Mouse (Mus musculus) right cerebral cortex, postnatal 36 days (tissue): ENCODE results near the gene 1700028P14Rik.
"Not testable (repeated sequence)": the region's sequence is repeated elsewhere in the genome, so short reads cannot be mapped to it uniquely, and the experiment has no call there.

Experiments used
- DNase-seq, 2 experiments: peaks; one replicate each; pipeline ENCODE4 v3.0.0; 2022; ENCODE audit warnings: low spot score in 2 of 2, mixed read lengths in 1 of 2

The 1700028P14Rik gene

DNA sequence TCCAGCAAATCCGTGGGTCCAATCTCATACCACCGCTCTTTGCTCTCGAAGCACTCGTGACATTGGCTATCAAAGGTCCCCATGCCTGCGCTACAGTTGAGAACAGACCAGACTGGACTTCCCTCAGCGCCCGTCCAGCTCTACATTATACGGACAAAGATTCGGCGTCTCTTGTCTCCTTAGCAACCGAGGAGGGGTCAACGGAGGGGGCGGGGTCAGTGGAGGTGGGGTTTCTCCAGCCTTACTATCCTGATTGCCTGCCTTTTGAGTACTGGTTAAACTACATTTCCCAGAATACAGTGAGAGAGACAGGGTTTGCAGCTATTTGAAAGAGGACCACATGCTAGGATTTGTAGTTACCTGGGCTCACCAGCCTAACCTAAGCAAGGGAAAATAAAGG, at the start of gene 1700028P14Rik:
TSS of gene 1700028P14Rik (minus strand) at position 169 of the 400 bp plus-strand sequence.
- DNase-seq, result peak; percentile 9 to 40

DNA sequence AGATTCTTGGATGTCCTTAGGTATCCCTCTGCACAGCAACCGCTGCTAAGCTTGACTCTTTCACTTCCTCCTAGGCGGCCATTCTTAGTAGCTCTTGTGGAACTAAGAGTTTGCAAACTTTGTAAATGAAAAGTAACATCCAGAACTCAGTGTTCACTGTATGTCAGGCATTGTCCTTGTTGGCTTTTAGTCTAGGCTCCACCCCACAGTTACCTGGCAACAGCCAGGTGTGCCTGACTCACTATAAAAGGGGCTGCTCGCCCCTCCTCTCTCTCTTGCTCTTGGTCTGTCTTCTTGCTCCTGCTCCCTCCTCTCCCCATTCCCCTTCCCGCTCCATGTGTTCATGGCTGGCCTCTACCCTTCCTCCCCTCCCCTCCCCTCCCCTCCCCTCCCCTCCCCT, 46.5 kb upstream of the 1700028P14Rik start:
- no peak for DNase-seq

DNA sequence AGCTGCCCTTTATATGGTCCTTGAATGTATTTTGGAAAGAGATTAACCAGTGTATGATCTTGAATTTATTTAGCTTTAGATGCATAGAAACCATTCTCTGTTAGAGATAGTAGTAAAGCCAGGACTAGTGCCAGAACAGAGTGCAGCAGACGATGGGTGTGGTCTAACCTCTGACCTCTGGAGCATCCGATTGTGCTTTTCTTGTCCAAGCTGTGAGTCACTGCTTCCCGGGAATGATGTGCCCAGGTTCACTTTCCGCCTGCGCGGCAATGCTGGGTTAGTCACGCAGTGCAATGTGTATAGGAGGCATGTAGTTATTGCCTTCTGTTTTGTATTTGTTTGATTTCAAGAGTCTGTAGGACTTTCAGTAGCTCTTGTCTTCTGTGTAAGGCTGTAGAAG, 45.8 kb upstream of the 1700028P14Rik start:
- DNase-seq, result no peak

DNA sequence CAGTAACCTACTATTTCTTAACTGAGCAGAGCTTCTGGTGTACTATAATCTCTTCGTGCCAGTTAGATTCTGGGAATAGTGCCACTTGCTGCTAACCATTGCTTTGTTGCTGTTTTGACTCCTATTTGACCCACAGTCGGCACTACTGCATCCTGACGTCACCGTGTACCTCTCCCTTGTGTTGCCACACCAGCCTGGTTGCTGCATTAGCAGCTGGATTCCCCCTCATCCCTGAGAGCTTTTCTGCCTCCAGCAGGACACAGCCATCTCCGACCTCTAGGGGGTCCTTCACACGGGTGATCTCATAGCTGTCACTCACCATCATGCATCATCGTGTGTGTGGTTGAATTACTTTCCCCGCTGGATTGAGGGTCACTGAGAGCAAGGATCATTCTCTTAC, 45.2 kb upstream of the 1700028P14Rik start:
- no peak for DNase-seq

DNA sequence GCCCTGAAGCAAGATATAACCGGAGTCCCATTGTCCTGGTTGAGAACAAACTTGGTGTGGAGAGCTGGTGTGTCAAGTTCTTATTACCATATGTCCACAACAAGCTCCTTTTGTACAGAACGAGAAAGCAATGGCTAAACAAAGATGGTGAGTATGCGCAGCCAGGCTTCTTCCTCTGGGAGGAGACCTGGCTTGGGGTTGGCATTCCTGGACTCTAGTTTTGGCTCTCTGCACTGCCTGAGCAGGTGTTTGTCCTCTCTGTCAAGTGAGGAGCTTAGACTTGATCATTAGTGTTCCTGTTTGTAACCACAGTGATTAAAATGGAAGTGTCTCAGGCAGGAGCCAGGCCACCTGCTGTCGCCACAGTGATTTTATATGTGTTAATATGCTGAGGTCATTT, 41.7 kb upstream of the 1700028P14Rik start:
- DNase-seq, result no peak

DNA sequence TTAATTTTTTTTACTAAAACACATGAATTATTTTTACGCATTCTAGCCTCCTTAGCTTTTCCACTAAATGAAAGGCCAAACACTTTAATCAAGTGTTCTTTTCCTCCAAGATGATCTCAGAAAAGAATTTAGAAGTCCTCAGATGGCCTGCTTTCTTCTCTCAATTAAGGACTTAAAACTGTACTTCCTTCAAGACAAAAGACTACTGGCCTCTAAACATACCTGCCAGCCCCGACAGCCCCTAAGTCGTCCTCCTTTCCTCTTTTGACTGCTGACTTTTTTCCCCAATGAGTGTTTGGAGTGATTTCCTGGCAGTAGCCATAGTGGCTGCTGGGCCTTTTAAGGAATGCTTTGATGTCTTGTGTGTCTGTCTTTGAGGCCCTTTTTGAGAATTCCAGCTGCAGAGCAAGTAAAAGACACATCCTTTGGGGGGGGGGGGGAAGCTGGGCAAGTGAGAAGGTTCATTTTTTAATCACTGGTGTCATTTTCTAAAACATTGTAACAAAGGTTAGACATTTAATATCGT, 35.9 kb upstream of the 1700028P14Rik start:
- no peak for DNase-seq

DNA sequence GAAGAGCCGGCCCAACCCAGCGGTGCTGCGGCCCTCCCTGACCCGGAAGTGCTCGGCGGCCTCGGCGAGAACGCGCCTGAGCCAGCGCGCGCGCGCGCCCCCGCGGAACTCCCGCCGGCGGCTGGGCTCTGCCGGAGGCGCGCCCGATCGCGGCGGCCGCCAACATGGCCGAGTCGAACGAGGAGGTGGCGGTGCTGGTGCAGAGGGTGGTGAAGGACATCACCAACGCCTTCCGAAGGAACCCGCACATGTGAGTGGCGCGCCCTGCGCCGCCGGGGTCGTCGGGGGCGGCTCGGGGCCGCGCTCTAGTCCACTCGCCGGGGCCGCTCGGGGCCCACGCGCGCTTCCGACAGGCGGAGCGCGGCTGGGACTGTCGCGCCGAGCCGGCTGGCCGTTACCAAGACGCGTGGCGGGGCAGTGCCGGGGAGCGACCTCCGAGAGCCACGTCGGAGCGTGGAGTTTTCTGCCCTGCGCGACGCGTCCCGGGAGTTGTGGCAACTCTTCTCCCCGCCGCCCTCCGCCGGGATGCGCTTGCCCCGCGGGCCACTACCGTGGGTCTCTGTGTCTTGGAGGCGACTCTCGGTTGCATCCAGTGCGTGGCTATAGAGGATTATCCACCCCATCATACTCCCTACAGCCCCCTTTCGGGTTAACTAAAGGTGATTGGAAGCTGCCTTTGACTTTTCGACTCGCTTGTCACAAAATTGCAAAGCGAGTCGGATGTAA, 34.8 kb upstream of the 1700028P14Rik start, which contains the start of gene Ptar1:
TSS of gene Ptar1 (plus strand) at position 134 of the 726 bp plus-strand sequence.
- peak; percentile 68 to 74 for DNase-seq

DNA sequence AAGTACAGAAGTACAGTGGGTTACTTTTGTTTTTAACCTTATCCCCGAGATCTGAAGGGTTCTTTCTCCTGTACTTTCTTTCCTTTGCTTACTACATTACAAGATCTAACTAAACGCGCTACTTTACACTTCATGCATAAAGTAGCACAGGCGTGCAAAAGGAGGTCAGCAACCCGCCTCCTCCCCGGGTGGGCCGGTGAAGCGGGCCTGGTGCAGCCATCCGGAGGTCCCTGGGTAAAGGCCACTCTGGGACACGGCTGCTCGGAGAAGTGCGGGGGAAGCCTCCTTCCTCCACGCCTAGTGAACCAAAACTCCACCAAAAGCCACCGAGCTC, 34.3 kb upstream of the 1700028P14Rik start:
- no peak for DNase-seq

DNA sequence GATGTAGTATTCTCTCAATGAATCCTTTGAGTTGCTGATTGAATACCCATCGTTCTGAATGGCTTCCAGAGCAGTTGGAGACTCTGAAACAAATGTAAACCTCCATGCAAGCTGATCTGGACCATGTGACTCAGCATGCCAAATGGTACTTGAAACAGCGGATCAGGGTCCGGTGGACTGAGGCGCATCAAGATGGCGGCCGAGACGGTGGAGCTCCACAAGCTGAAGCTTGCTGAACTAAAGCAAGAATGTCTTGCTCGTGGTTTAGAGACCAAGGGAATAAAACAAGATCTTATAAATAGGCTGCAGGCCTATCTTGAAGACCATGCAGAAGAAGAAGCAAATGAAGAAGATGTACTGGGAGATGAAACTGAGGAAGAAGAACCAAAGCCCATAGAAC, 23.0 kb upstream of the 1700028P14Rik start:
- DNase-seq, result not testable (repeated sequence)

DNA sequence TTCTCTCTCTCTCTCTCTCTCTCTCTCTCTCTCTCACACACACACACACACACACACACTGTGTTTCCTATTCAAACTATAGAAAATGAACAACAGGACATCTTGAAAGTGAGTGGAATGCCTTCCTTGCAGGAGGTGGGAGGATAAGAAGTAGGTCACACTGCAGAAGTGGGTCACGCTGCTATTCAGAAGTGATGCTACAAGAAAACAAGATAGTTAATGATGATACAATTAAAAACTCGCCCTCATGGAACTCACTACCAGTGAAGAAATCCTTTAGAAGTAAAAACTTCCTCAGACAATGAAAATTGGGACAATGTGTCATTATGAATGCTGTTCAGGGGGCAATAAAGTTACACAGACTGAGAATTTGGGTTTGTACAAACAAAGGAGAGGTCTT, 20.4 kb upstream of the 1700028P14Rik start:
- DNase-seq, result no peak

DNA sequence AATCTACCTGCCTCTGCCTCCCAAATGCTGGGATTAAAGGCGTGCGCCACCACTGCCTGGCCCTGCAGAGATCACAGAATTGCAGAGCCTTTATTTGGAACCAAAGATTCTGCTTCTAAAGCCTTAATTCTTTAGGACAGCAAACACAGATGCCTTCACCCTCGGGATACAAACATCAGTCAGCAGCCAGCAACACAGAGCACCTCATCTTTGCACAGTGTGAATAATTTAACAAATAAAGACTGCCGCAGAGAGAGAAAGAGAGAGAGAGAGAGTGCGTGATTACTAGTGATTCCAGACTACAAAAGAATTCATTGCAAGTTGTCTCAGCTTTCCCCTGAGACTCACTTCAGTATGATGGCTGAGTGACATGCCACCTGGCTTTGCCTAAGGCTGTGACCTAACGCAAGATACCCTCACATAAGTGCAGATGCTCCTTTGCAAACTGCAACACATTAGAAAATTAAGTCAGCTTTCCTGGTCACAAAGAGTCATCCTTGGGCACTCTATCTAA, 15.6 kb upstream of the 1700028P14Rik start:
- no peak for DNase-seq

DNA sequence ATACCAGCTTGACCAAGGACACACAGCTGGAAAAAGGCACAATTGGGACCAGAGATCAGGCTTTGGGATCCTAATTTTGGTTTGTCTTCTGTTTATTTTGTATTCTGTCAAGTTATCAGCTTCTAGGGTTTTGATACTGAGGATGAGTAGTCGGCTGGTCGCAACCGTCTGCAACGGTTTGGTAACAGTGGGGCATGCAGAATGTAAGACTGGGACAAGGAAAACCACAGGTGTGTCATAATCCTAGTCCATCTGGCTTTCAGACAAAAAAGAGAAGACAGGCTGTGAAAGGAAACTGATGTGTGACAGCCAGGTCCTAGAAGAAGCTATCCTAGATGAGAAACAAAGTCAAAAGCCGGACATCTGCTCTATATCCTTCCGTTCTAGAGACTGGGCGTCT, 11.5 kb upstream of the 1700028P14Rik start:
- DNase-seq, result no peak

DNA sequence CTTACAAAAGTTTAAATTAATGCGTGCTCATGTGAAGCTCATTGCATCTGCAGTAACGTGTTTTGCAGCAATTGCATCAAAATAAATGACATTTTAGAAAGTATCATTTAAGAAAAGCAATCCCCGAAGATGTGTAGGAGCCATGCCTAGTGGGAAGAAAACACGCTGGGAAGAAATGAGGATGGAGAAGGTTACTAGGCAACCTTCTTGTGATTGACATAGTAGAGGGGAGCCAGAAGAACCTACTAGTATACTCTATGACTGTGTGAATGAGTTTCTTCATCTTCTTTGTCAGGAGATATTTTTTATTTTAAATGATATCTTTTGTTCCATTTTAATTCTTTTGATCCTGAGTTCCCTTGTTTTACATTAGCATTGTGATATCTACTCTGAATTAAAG, 5.7 kb upstream of the 1700028P14Rik start:
- no peak for DNase-seq

DNA sequence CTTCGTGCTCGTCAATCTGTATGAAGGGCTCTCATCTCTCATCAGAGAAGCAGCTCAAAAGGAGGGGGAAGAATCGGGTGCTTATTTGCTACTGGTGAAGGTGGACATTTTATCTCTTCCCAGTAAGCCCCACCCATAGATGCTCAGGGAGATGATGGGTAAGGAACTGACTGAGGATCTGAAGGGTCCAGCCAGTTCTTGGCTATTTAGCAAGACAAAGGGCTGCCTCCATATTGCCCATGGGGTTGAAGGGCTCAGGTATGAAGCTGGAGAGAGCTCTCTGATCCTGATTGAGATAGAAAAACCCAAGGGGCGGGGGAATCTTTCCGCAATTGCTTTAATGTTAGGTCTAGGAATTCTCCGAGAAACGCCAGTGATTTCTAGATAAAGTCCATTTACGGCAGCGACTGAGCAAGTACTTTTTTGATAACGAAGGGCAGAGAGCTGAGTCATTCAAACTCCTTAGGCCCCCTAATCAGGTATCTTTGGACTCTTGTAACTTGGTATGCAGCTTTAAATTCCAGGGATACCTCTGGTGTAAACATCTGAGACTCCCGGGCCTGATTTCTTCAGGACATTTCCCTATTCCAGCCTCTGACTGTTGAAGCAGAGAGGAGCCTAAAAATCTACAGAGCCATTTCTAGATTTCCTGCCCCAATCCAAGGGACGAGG, 4.8 kb upstream of the 1700028P14Rik start:
- no peak for DNase-seq

DNA sequence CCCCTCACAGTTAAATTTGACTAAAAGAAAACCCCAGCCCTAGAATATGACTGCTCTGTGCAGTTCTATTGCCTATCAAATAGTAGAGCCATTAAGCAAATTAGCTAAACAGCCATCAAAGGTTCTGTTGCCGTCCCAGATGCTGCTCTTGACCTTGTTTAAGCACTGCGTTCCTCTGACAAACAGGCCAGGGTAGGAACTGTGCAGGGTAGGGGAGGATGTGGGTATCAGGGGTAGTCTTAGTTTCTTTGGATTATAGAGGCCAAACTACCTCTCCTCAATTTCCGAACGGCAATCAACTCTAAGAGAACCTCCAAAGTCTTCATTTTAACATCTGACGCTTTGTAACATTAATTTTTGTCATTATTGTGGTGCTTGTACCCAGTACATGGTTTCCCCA, 542 bp upstream of the 1700028P14Rik start:
- DNase-seq, result no peak

DNA sequence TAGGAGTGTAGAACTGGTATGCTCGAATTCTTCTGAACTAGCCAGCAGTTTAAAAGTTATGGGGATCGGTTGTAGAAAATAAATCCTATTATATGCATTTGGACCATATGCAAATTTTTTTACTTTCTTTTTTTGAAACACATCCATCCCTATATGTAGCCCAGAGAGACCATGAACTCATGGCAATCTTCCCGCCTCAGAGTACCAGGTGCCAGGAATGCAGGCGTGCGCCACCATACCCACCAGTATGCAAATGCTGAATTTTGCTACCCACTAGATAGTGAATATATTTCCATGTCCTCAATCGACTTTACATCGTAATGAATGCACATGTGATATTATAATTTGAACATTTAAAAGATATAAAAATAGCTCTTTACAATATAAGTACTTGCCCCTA, 5.3 kb downstream of the 1700028P14Rik start:
- DNase-seq, result peak in 1 of 2 experiments; percentile 36

DNA sequence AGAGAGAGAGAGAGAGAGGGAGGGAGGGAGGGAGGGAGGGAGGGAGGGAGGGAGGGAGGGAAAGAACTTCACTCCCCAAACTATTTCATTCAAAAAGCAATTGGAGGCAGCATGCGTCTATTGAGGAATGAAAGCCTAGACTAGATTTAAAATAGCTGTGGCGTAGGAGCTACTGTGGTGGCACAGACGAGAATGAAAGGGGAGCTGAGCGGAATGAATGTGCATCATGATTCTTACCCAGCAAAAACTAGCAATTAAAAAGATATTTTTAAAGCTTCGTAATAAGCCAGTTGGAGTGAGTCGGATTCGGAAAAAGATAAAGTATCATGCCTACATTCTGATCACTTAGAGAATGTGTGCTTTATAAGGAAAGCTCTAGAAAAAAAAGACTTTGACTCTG, 7.3 kb downstream of the 1700028P14Rik start:
- DNase-seq, result peak; percentile 19 to 60

DNA sequence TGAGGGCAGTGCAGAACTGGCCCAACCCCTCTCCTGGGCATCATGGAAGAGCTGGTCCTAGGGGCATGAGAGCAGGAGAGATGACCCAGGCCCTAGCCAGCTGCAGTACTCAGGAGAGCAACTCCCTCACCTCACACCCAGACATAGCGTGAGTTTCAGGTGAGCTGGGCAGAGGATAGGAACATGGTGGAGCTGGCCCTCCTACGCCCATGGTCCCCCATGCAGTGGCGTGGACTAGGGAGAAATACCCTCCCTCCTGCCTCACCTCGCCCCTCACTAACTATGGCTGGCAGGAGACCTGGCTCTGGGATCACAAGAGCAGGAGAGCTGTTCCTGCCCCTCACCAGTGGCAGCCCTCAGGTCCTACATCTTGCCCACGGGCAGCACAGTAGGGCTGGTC, 8.8 kb downstream of the 1700028P14Rik start:
- no peak for DNase-seq

DNA sequence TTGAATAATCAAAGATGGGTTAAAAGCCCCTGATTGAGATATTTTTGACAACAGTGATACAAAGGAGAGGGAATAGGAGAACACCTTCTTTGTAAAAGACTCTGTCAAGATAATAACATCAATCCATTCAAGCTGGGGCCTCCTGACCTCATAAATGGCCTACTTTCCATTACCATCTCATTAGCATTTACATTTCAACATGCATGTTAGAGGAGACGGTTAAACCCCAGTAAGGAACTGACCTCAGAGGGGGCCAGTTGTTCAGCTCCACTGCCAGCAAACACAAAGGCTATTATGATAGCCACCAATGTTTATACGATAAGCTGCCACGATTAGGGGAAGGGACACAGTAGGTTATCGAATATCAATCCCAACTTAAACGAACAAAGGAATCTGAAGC, 15.8 kb downstream of the 1700028P14Rik start:
- DNase-seq, result no peak

DNA sequence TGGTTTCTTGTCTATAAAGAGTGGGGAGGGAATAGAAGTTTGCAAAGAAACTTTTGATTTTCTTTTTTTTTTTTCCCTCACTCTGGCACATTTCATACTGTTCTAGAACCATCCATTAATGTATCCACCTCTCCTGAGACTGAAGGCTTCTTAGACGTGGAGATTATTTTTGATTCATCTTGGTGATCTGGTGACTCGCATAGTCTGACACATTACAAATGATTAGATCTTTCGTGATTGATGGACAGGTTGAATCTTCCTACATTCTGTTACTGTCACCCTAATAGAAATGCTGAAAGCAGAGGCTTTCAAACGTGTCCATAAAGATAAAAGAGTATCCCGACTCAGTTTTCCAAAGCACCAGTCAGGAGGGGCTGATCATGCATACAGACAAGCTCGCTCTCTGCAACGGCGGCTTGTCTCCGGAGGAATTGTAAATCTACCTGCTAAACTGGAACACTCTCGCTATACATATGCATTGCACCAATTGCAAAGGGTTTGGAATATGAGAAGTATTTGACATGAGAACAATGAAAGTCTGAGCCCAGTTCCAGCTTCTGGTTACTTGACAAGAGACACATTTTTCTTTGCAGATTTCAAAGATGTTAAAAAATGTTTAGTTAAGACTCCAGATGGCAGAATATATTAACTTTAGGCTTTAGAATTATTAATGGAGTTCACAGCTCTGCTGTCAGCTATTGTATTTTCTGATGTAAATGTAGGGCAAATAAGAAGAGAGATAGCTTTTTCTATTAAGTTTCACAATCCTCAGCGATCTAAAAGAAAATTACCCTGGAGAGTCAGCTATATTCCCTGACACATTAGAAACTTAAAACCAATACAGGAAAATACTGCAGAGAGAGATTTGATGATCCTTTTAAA, 20.8 kb downstream of the 1700028P14Rik start:
- no peak for DNase-seq

DNA sequence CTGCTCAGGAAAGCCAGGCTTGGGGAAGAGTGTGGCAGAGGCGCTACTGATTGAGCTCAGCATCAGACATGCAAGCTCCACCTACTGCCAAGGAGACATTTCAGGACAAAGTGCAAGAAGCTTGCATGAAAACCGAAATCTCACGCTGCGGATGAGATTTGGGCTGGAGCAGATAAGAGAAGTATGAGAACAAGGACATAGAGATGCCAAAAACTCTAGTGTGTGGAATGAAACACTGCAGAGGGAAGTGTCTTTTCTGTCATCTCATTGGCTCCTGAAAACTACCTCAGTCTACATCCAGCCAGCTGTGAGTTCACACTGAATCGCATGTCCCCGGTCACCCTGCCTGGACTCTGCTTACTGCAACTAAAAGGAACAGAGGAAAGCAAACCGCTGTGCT, 38.3 kb downstream of the 1700028P14Rik start:
- DNase-seq, result no peak

DNA sequence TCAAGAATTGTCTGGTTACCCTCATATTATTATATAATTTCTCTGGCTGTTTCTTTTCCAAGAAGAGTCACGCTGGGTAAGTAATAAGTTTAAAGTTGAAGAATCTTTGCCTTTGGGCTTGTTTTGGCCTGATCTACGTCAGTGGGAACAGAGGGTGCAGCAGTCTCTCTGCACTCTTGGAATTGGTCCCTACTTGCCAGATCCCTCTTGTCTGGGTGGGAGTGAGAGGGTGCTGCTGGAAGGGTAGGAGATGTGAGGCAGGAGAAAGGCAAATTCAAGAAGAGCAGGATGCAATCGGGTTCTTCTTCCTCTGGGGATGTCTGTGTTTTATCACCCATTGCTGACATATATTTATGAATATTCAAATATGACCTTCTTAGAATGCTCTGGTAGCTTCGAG, 42.9 kb downstream of the 1700028P14Rik start:
- peak in 1 of 2 experiments; percentile 14 for DNase-seq
